Mouse (Mus musculus) midbrain, embryonic 14.5 days (tissue): ENCODE data around the gene Nebl. TPM values are rescaled to one million over a fixed set of nuclear protein-coding genes. Genes with fewer than 3 reads are reported as not detected.

ENCODE experiments used
- ATAC-seq: fragments of 200-750 bp; cut with Nextera tagmentation; 2 replicates; pipeline ENCODE4 v1.8.0; 2017; ENCODE audit warnings: moderate number of reproducible peaks, moderate library complexity; ENCODE audit not compliant: low FRiP score, low TSS enrichment
- DNase-seq: peaks from one replicate; pipeline ENCODE4 v3.0.0-alpha.2; 2015
- H3K27ac ChIP-seq: fragments of 300-500 bp; sonication (generic); replicated peaks from 2 replicates; pipeline ENCODE4 v1.5.1; 2014; ENCODE audit warnings: mild to moderate bottlenecking, low read depth, low read length, moderate library complexity
- H3K27me3 ChIP-seq: fragments of 300-500 bp; sonication (generic); 2 replicates; pipeline ENCODE4 v1.6.1; 2014; ENCODE audit warnings: low read length, control low read depth, mixed read lengths; ENCODE audit not compliant: control insufficient read depth, insufficient read depth
- H3K36me3 ChIP-seq: fragments of 300-500 bp; sonication (generic); 2 replicates; pipeline ENCODE4 v1.6.1; 2014; ENCODE audit warnings: low read length, control low read depth; ENCODE audit not compliant: control insufficient read depth, insufficient read depth
- H3K4me1 ChIP-seq: fragments of 300-500 bp; sonication (generic); 2 replicates; pipeline ENCODE4 v1.6.1; 2014; ENCODE audit warnings: mild to moderate bottlenecking, antibody characterized with exemption, low read length, control low read depth; ENCODE audit not compliant: control insufficient read depth, insufficient read depth
- H3K4me2 ChIP-seq: fragments of 300-500 bp; sonication (generic); 2 replicates; pipeline ENCODE4 v1.6.1; 2014; ENCODE audit warnings: mild to moderate bottlenecking, low read length, moderate library complexity
- H3K4me3 ChIP-seq: fragments of 300-500 bp; sonication (generic); replicated peaks from 2 replicates; pipeline ENCODE4 v1.5.1; 2014; ENCODE audit warnings: low read depth, low read length
- H3K9ac ChIP-seq: fragments of 300-500 bp; sonication (generic); replicated peaks from 2 replicates; pipeline ENCODE4 v1.6.1; 2014; ENCODE audit warnings: mild to moderate bottlenecking, low read length, moderate library complexity
- H3K9me3 ChIP-seq: fragments of 300-500 bp; sonication (generic); 2 replicates; pipeline ENCODE4 v1.6.1; 2016; ENCODE audit warnings: low read length, control low read depth, mixed read lengths; ENCODE audit not compliant: control insufficient read depth
- WGBS: fragments of 180-500 bp; shearing (Covaris S2); extraction: QIAGEN DNeasy Blood & Tissue Kit; methylation state at CpG from one replicate; pipeline ENCODE4 v1.1.7; 2014; 5-methylcytosine and 5-hydroxymethylcytosine counted together
- polyA plus RNA-seq: library from polyadenylated mRNA; unstranded; fragments of >200 nt; fragmentation: Nextera tagmentation; extraction: Ambion mirVana; gene quantifications from 2 replicates; pipeline ENCODE4 v1.2.1, GENCODE M21; 2014

Gene Nebl
- polyA plus RNA-seq, 1 experiment from 2014 or later, result 6.7 TPM

DNA sequence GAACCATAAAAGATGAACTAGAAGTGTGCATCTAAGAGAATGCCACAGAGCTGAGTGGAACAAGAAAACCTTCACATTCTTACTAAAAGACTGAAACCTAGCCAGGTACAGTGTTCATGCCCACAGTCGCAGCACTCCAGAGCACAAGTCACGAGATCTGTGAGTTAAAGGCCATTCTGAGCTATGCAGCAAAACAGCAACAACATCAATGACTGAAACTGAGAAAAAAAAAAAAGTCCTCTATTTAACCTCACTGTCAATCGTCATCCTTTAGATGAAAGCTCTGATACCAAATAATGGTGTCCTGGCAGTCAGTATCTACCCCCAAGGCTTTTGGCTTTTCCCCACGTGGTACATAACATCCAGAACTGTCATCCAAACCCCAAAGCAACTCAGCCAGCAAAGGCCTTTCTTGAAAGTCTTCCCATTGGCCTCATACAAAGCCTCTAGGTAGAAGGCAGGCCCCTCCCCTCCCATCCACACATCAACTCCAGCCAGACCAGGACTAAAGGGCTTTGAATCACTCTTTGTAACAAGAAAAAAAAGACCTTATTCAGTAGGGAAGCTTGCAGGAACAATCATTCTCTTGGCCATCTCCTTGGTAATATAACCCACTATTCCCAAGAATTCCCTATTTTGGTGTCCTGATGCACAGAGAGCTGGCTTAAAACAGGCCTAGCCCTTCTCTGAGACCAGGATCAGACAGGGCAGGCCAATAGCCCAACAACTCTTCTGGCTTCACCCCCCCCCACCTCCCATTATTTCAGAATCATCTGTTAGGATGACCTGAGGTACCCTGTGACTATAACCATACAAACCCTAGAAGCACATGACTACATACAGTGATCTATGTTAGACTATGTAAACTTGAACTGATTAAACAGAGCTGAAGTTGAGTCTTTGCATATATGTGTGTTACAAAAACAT is 32.8 kb downstream of the Nebl start:
- no peaks in the 10 kb centered on the region for H3K27me3 ChIP-seq
- ATAC-seq, result no peak

DNA sequence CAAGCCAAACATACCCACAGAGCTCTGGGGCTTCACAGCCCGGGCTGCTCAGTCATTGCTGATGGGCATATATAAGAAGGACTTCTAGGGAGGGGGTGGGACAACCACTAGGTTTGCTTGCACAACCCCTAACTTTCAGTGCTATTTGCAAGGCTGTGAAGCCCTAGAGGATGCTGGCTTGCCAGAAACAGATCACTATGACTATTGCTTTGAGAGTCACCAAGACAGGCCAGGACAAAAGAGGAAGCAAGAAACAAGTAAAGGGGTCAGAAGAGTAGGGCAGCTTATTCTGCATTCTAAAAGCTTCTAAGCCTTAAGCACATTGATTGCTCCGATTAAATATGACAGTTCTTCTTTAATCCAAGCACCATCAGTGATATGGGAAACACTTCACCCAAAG is 38.3 kb downstream of the Nebl start:
- no peak overlapping the region for H3K4me3 ChIP-seq
- H3K9me3 ChIP-seq, result no peaks in the 10 kb centered on the region
- H3K4me1 ChIP-seq, result no peaks in the 10 kb centered on the region
- DNase-seq (no peak), ATAC-seq (no peak)
- no peak overlapping the region for H3K4me2 ChIP-seq
- no peak overlapping the region for H3K27ac ChIP-seq
- WGBS, result 75% methylated on average over 2 of the region's 2 CpGs
- H3K36me3 ChIP-seq, result no peaks in the 10 kb centered on the region
- H3K9ac ChIP-seq, result no peak overlapping the region
- H3K27me3 ChIP-seq, result no peaks in the 10 kb centered on the region

More for the DNA sequence above, 32.8 kb downstream of the Nebl start:
- Histone ChIP-seq H3K4me1 (peaks cover 9% of the 10 kb centered on the region; the same call in 1 of the 2 replicates), H3K9me3 (no peaks in the 10 kb centered on the region), H3K9ac (no peak overlapping the region), H3K4me2 (no peak overlapping the region), H3K27ac (no peak overlapping the region), H3K4me3 (no peak overlapping the region), H3K36me3 (no peaks in the 10 kb centered on the region)
- no peak for DNase-seq
- 31% methylated on average over 4 of the region's 4 CpGs for WGBS

DNA sequence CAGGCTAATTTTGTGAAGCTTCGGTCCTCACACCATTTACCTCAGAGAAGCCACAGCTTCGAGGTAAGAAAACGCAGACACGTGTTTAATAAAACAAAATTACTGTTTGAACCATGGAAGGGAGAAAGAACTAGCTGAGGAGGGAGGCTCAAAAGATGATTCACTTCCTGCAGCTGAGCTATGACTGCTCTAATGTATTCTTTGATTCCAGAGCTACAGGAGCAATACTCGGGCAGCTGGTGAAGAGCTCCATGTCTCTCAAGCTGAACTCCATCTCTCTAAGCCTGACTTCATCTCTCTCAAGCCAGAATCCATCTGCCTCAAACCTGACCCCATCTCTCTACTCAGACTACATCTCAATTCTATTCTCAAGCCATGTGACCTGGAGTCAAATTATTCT is 41.0 kb downstream of the Nebl start:
- Histone ChIP-seq H3K4me3 (no peak overlapping the region), H3K9me3 (no peaks in the 10 kb centered on the region), H3K36me3 (no peaks in the 10 kb centered on the region), H3K27me3 (no peaks in the 10 kb centered on the region), H3K27ac (no peak overlapping the region), H3K9ac (no peak overlapping the region), H3K4me2 (no peak overlapping the region), H3K4me1 (no peaks in the 10 kb centered on the region)
- DNase-seq (no peak), ATAC-seq (no peak)
- WGBS, result 84% methylated on average over 5 of the region's 5 CpGs

DNA sequence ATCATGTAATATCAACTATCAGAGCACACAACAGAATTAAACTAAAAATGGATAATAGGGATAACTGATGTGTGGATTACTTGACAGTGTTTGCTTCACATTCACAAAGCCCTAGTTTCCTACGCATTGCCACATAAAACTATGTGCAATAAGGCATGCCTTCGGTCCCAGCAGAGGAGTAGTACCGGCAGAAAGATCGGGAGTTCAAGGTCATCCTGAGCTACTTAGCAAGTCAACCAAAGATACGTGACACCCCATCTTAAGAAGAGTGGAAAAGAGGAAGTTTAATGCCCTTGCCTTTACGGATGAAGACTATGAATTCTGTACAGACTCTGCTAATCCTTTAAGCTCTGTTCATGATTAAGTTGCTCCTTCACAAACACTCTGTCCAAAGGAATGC is 44.1 kb downstream of the Nebl start:
- no peaks in the 10 kb centered on the region for H3K9me3 ChIP-seq
- no peak overlapping the region for H3K4me3 ChIP-seq
- WGBS, result 73% methylated on average over 6 of the region's 6 CpGs
- H3K27ac ChIP-seq, result no peak overlapping the region
- no peaks in the 10 kb centered on the region for H3K36me3 ChIP-seq
- H3K4me1 ChIP-seq, result no peaks in the 10 kb centered on the region
- no peak for ATAC-seq
- no peak overlapping the region for H3K9ac ChIP-seq
- H3K4me2 ChIP-seq, result no peak overlapping the region
- no peak for DNase-seq
- H3K27me3 ChIP-seq, result no peaks in the 10 kb centered on the region

DNA sequence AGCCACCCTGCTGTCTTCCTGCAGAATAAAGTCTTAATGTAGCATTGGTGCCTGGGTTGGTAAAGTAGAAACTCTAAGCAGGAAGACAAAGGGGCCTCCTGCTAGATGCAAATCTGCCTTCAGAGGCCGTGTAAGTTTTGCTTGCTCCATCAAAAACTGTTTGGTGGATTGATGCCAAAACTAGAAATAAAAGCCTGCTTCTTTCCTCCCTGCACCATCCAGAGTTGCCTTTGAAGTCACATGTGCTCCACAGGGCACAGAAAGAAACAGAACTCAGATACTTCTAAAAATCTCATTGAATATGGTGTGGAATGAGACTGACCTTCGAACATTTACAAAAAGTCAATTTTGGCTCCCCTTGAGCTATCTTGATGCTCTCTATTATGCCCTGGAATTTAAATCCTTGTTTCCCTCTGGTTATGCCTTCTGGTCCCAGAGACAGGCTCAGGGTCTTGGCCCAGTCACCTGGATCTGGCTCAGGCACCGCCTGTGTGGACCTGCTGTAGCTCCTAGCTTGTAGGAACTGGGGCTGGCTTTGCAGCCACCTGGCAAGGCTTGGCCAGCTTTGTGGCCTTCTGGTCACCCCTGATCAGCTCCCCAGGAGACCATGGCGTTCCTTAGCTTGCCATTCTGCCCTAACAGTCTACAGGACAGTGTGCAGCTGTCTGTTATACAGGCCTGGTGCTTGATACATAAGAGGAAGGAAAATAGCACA is 47.8 kb downstream of the Nebl start:
- H3K4me2 ChIP-seq, result no peak overlapping the region
- 61% methylated on average over 4 of the region's 4 CpGs for WGBS
- DNase-seq (peak; percentile 29), ATAC-seq (no peak)
- no peaks in the 10 kb centered on the region for H3K27me3 ChIP-seq
- no peak overlapping the region for H3K9ac ChIP-seq
- H3K36me3 ChIP-seq, result no peaks in the 10 kb centered on the region
- H3K4me1 ChIP-seq, result no peaks in the 10 kb centered on the region
- no peaks in the 10 kb centered on the region for H3K9me3 ChIP-seq
- H3K4me3 ChIP-seq, result no peak overlapping the region
- no peak overlapping the region for H3K27ac ChIP-seq

DNA sequence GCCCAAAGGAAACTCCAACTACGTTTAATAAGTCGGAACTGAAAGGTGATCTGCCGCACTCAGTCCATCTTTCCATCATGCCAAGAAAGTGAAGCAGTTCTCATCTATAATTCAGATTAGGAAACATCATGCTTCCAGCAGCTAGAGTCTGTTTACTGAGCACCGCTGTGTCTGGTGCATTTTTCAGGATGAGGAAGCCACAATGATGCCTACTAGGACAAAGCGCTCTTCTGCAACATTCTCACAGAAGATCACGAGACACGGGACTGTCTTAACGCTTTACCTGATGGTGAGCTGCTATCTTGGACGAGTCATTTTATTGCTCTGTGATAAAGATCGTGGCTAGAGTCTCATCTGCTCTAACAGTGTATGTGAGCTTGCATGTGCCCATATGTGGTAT is 59.1 kb downstream of the Nebl start:
- Histone ChIP-seq H3K9ac (no peak overlapping the region), H3K36me3 (no peaks in the 10 kb centered on the region), H3K27ac (no peak overlapping the region), H3K4me3 (no peak overlapping the region), H3K27me3 (no peaks in the 10 kb centered on the region), H3K4me1 (peaks cover 20% of the 10 kb centered on the region), H3K9me3 (no peaks in the 10 kb centered on the region), H3K4me2 (no peak overlapping the region)
- ATAC-seq (no peak), DNase-seq (no peak)
- WGBS, result 89% methylated on average over 10 of the region's 10 CpGs

DNA sequence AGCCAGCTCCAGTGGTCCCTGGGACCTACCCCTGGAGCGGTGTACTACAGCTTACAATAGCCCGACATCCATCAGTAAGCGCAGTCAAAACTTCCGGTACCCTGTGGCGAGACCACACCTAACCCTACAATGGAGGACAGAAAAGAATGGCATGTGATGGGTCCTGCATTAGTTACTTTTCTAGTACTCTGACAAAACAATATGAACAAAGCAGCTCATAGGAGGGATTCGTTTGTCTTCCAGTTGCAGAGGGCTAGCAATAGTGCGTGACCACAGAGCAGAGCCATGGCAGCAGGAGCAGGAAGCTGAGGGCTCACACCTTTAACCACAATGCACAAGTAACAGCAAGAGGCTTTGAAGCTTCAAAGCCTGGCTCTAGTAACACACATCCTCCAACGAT is 59.7 kb downstream of the Nebl start:
- no peak for DNase-seq
- H3K9me3 ChIP-seq, result no peaks in the 10 kb centered on the region
- H3K4me1 ChIP-seq, result peaks cover 20% of the 10 kb centered on the region
- 74% methylated on average over 8 of the region's 8 CpGs for WGBS
- no peaks in the 10 kb centered on the region for H3K27me3 ChIP-seq
- no peak overlapping the region for H3K4me2 ChIP-seq
- ATAC-seq, result no peak; the same call in 1 of the 2 replicates
- no peaks in the 10 kb centered on the region for H3K36me3 ChIP-seq
- no peak overlapping the region for H3K4me3 ChIP-seq
- no peak overlapping the region for H3K27ac ChIP-seq
- H3K9ac ChIP-seq, result no peak overlapping the region

DNA sequence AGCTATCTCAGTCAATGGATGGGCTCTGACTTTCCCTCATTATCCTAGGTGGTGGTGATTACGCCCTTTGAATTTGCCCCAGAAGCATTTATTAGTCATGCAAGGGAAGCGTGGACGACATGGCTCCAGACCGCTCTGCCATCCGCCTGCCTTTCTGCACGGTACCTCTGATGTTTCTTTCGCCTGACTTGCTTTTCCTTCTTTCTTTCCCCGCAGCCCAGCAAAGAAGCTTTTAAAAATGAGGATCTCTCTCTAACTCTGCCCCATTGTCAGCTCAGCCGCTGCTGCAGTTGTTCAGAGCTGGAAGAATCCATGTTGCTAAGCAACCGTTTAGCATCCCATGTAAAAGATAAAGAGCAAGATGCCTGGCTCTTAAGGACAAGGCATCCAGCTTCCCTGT is 61.3 kb downstream of the Nebl start:
- Histone ChIP-seq H3K4me3 (peak overlapping the region; percentile 28), H3K9me3 (no peaks in the 10 kb centered on the region), H3K4me1 (peaks cover 20% of the 10 kb centered on the region), H3K4me2 (peak overlapping the region; percentile 53), H3K36me3 (no peaks in the 10 kb centered on the region), H3K9ac (peak overlapping the region; percentile 44), H3K27ac (peak overlapping the region; percentile 91), H3K27me3 (no peaks in the 10 kb centered on the region)
- DNase-seq, result peak; percentile 89
- WGBS, result 4% methylated on average over 10 of the region's 10 CpGs
- peak; percentile 75 for ATAC-seq
